Mouse (Mus musculus): Measurements from ENCODE around the gene Ric8a. TPM values are rescaled to one million over a fixed set of nuclear protein-coding genes. Genes with fewer than 3 reads are reported as not detected.

Gene Ric8a
- polyA plus RNA-seq (2016; fragmentation: Nextera tagmentation; extraction: Ambion mirVana) = 42.7 and 48.0 TPM in 2 replicates

- H3K9ac ChIP-seq = peak within 1 kb of the TSS; percentile 87
- H3K4me1 ChIP-seq (replicated peaks) = peaks cover 22% of the 10 kb centered on the region
- under 1% methylated on average over 50 of the region's 50 CpGs for WGBS
- H3K4me2 ChIP-seq = peak within 1 kb of the TSS; percentile 87
- H3K27ac ChIP-seq (ENCODE audit: poor library complexity, severe bottlenecking) = peak within 1 kb of the TSS; percentile 87
- H3K4me3 ChIP-seq = peak within 1 kb of the TSS; percentile 70
- H3K36me3 ChIP-seq = peaks cover 67% of the 10 kb centered on the region
- no peaks in the 10 kb centered on the region for H3K9me3 ChIP-seq (replicated peaks)
- ATAC-seq (ENCODE audit: insufficient number of reproducible peaks, low FRiP score) = peak; percentile 88
- no peaks in the 10 kb centered on the region for H3K27me3 ChIP-seq (replicated peaks)
These were observed at the start of gene Ric8a for GRCm38 (mm10) chr7:140856785-140857549. TSS of gene Ric8a (plus strand) at chr7:140856957.

GRCm38 (mm10) chr7:140810496-140810895 lies 46.3 kb upstream of the Ric8a start:
- H3K9me3 ChIP-seq (replicated peaks) = no peaks in the 10 kb centered on the region
- no peak overlapping the region for H3K4me2 ChIP-seq
- WGBS = 88% methylated on average over 6 of the region's 6 CpGs
- H3K36me3 ChIP-seq = peaks cover 9% of the 10 kb centered on the region
- no peak overlapping the region for H3K9ac ChIP-seq
- no peaks in the 10 kb centered on the region for H3K27me3 ChIP-seq (replicated peaks)
- no peaks in the 10 kb centered on the region for H3K4me1 ChIP-seq (replicated peaks)
- ATAC-seq (ENCODE audit: insufficient number of reproducible peaks, low FRiP score) = no peak
- H3K4me3 ChIP-seq = no peak overlapping the region
- H3K27ac ChIP-seq (ENCODE audit: poor library complexity, severe bottlenecking) = no peak overlapping the region

- Histone ChIP-seq H3K4me1 (replicated peaks) (no peaks in the 10 kb centered on the region), H3K4me3 (no peak overlapping the region), H3K36me3 (peaks cover 9% of the 10 kb centered on the region), H3K9ac (no peak overlapping the region), H3K9me3 (replicated peaks) (no peaks in the 10 kb centered on the region), H3K27ac (ENCODE audit: poor library complexity, severe bottlenecking) (no peak overlapping the region), H3K4me2 (no peak overlapping the region), H3K27me3 (replicated peaks) (no peaks in the 10 kb centered on the region)
- WGBS = 88% methylated on average over 13 of the region's 13 CpGs
- no peak for ATAC-seq (ENCODE audit: insufficient number of reproducible peaks, low FRiP score)
These were observed 45.0 kb upstream of the Ric8a start for GRCm38 (mm10) chr7:140811714-140812113.

- no peaks in the 10 kb centered on the region for H3K9me3 ChIP-seq (replicated peaks)
- H3K9ac ChIP-seq = no peak overlapping the region
- peaks cover 9% of the 10 kb centered on the region for H3K36me3 ChIP-seq
- no peaks in the 10 kb centered on the region for H3K27me3 ChIP-seq (replicated peaks)
- no peak overlapping the region for H3K4me2 ChIP-seq
- ATAC-seq (ENCODE audit: insufficient number of reproducible peaks, low FRiP score) = no peak
- H3K27ac ChIP-seq (ENCODE audit: poor library complexity, severe bottlenecking) = no peak overlapping the region
- H3K4me3 ChIP-seq = no peak overlapping the region
- no peaks in the 10 kb centered on the region for H3K4me1 ChIP-seq (replicated peaks)
- WGBS = 83% methylated on average over 12 of the region's 12 CpGs
These were observed 43.9 kb upstream of the Ric8a start for GRCm38 (mm10) chr7:140812850-140813249.

- H3K9ac ChIP-seq = no peak overlapping the region
- H3K9me3 ChIP-seq (replicated peaks) = no peaks in the 10 kb centered on the region
- no peak overlapping the region for H3K4me2 ChIP-seq
- H3K36me3 ChIP-seq = no peaks in the 10 kb centered on the region
- H3K27ac ChIP-seq (ENCODE audit: poor library complexity, severe bottlenecking) = no peak overlapping the region
- H3K4me3 ChIP-seq = no peak overlapping the region
- ATAC-seq (ENCODE audit: insufficient number of reproducible peaks, low FRiP score) = no peak
- H3K27me3 ChIP-seq (replicated peaks) = peaks cover 5% of the 10 kb centered on the region
- 72% methylated on average over 4 of the region's 4 CpGs for WGBS
- H3K4me1 ChIP-seq (replicated peaks) = peaks cover 10% of the 10 kb centered on the region; the same call in 1 of the 2 replicates
These were observed 36.6 kb upstream of the Ric8a start for GRCm38 (mm10) chr7:140820173-140820572.

- H3K4me2 ChIP-seq = peak overlapping the region; percentile 86
- no peak overlapping the region for H3K9ac ChIP-seq
- no peak overlapping the region for H3K27ac ChIP-seq (ENCODE audit: poor library complexity, severe bottlenecking)
- H3K36me3 ChIP-seq = no peaks in the 10 kb centered on the region
- H3K27me3 ChIP-seq (replicated peaks) = peaks cover 5% of the 10 kb centered on the region
- ATAC-seq (ENCODE audit: insufficient number of reproducible peaks, low FRiP score) = no peak
- H3K9me3 ChIP-seq (replicated peaks) = no peaks in the 10 kb centered on the region
- WGBS = 52% methylated on average over 5 of the region's 5 CpGs
- H3K4me1 ChIP-seq (replicated peaks) = peaks cover 10% of the 10 kb centered on the region; the same call in 1 of the 2 replicates
- H3K4me3 ChIP-seq = peak overlapping the region; percentile 54
These were observed 35.5 kb upstream of the Ric8a start for GRCm38 (mm10) chr7:140821305-140821652.

- Histone ChIP-seq H3K9ac (peak within 1 kb of the TSS; percentile 72), H3K4me2 (peak within 1 kb of the TSS; percentile 86), H3K36me3 (no peaks in the 10 kb centered on the region), H3K27ac (ENCODE audit: poor library complexity, severe bottlenecking) (no peak within 1 kb of the TSS), H3K4me3 (peak within 1 kb of the TSS; percentile 54), H3K4me1 (replicated peaks) (peaks cover 10% of the 10 kb centered on the region; the same call in 1 of the 2 replicates), H3K9me3 (replicated peaks) (no peaks in the 10 kb centered on the region), H3K27me3 (replicated peaks) (peaks cover 5% of the 10 kb centered on the region)
- WGBS = 3% methylated on average over 21 of the region's 21 CpGs
- peak; percentile 53; the same call in 1 of the 2 replicates for ATAC-seq (ENCODE audit: insufficient number of reproducible peaks, low FRiP score)
These were observed 35.0 kb upstream of the Ric8a start, which contains the start of gene Zfp941 for GRCm38 (mm10) chr7:140821653-140822329. TSS of gene Zfp941 (minus strand) at chr7:140822178.

- Histone ChIP-seq H3K4me3 (no peak overlapping the region), H3K9me3 (replicated peaks) (no peaks in the 10 kb centered on the region), H3K4me2 (no peak overlapping the region), H3K36me3 (no peaks in the 10 kb centered on the region), H3K4me1 (replicated peaks) (peaks cover 10% of the 10 kb centered on the region; the same call in 1 of the 2 replicates), H3K27ac (ENCODE audit: poor library complexity, severe bottlenecking) (no peak overlapping the region), H3K27me3 (replicated peaks) (peaks cover 5% of the 10 kb centered on the region), H3K9ac (no peak overlapping the region)
- ATAC-seq (ENCODE audit: insufficient number of reproducible peaks, low FRiP score) = no peak
- 87% methylated on average over 4 of the region's 4 CpGs for WGBS
These were observed 34.0 kb upstream of the Ric8a start for GRCm38 (mm10) chr7:140822731-140823130.

GRCm38 (mm10) chr7:140828171-140828881 lies 28.4 kb upstream of the Ric8a start:
- WGBS = 26% methylated on average over 8 of the region's 8 CpGs
- no peaks in the 10 kb centered on the region for H3K36me3 ChIP-seq
- H3K9me3 ChIP-seq (replicated peaks) = no peaks in the 10 kb centered on the region
- no peak overlapping the region for H3K27ac ChIP-seq (ENCODE audit: poor library complexity, severe bottlenecking)
- no peak overlapping the region for H3K9ac ChIP-seq
- ATAC-seq (ENCODE audit: insufficient number of reproducible peaks, low FRiP score) = no peak
- H3K27me3 ChIP-seq (replicated peaks) = peaks cover 10% of the 10 kb centered on the region
- H3K4me3 ChIP-seq = no peak overlapping the region
- peak overlapping the region; percentile 8; the same call in 1 of the 2 replicates for H3K4me2 ChIP-seq
- H3K4me1 ChIP-seq (replicated peaks) = no peaks in the 10 kb centered on the region

- 65% methylated on average over 6 of the region's 6 CpGs for WGBS
- Histone ChIP-seq H3K27me3 (replicated peaks) (peaks cover 25% of the 10 kb centered on the region), H3K4me1 (replicated peaks) (no peaks in the 10 kb centered on the region), H3K36me3 (no peaks in the 10 kb centered on the region), H3K4me2 (no peak overlapping the region), H3K4me3 (no peak overlapping the region), H3K27ac (ENCODE audit: poor library complexity, severe bottlenecking) (no peak overlapping the region), H3K9ac (no peak overlapping the region), H3K9me3 (replicated peaks) (no peaks in the 10 kb centered on the region)
- no peak for ATAC-seq (ENCODE audit: insufficient number of reproducible peaks, low FRiP score)
These were observed 25.3 kb upstream of the Ric8a start for GRCm38 (mm10) chr7:140831447-140831846.

- no peaks in the 10 kb centered on the region for H3K4me1 ChIP-seq (replicated peaks)
- H3K4me3 ChIP-seq = no peak overlapping the region
- H3K9me3 ChIP-seq (replicated peaks) = no peaks in the 10 kb centered on the region
- no peak for ATAC-seq (ENCODE audit: insufficient number of reproducible peaks, low FRiP score)
- 66% methylated on average over 4 of the region's 4 CpGs for WGBS
- H3K36me3 ChIP-seq = no peaks in the 10 kb centered on the region
- H3K27ac ChIP-seq (ENCODE audit: poor library complexity, severe bottlenecking) = no peak overlapping the region
- H3K27me3 ChIP-seq (replicated peaks) = peaks cover 40% of the 10 kb centered on the region
- H3K4me2 ChIP-seq = no peak overlapping the region
- no peak overlapping the region for H3K9ac ChIP-seq
These were observed 23.4 kb upstream of the Ric8a start for GRCm38 (mm10) chr7:140833341-140833740.
